Mouse (Mus musculus) central nervous system, embryonic 11.5 days (tissue): ENCODE results near the gene Rps6. TPM values are rescaled to one million over a fixed set of nuclear protein-coding genes. Genes with fewer than 3 reads are reported as not detected.

Source experiments
- polyA plus RNA-seq: library from polyadenylated mRNA; depleted of rRNA; stranded (reverse); fragments of >200 nt; gene quantifications from 2 replicates; pipeline ENCODE4 v1.2.3, GENCODE M21; 2012; rRNA removed

Gene Rps6
- polyA plus RNA-seq, result 2,420 and 2,581 TPM in 2 replicates

DNA sequence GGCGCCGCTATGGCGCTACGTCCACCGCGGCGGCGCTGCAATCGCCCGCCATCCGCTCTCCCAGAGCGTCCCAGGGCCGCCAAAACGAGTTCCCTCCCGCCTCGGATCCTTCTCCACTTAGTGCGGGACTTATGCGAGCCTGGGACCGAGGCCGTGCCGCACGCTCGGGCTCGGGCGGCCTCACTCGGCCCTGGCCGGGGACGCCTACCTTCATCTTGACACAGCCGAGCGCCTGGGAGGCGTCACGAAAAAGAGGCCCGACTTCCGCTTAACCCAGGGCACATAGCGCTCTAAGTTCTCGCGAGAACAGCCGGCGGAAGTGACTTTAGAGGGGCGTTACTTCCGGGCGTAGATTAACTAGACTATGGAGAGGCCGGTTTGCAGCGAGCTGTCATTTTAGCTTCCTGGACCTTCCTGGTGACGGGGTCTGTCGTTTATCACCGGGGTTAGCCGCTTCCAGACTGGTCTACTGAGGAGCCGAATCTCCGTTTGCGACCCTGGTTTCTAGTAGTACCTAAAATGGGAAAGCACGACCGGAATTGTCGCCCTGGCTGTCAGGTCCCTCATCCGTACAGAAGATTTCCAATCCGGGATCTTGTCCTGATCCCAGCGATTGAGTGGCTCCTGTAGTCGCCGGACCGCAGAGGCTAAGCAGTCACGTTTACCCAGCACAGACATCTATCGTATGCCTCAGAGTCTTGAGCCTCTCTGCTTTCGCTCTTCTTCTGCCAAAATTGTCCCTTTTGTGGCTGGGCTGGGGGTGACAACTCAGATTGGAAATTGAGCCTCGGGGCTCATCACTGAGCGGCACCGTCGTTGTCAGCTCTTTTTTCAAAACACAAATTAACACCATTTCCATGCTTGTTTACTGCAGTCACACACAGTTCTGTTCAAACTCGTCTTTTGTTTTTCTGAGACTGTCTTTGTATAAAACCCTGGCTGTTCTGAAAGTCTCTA is at the start of gene Rps6:
Gene Rps6 (minus strand): TSS at position 300 of the 957 bp plus-strand sequence.

DNA sequence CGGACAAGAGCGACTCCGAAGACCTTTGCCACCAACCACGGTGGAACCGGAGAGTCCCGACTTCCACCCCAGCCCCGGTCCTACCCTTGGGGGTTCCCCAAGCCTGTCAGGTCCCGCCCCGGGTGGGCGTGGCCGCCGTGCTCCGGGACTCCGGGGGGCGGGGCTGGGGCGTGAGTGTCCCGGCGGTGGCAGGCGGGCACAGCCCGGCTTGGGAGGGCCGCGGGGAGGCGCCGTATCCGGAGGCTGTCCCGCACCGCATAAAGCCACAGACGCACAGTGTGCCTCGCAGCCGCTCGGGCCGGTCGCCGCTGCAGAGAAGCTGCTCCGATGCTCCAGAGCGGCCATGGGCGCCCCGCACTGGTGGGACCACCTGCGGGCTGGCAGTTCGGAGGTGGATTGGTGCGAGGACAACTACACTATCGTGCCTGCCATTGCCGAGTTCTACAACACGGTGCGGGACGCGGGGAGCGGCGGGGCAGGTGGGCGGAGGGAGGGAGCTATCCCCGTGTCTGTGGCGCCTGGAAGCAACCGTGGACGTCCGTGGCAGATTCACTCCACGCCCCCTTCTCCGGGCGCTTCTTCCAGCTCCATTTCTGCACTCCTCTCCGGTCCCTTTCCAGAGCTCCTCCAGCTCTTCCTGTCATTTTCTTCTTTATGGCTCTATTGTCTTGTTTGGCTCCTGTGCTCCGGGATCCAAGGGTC is 17.1 kb upstream of the Rps6 start, which contains the start of gene Acer2:
Gene Acer2 (plus strand): TSS at position 251 of the 702 bp plus-strand sequence.

Other genes with a start within 250 kb of the Rps6 start
- 19.3 and 30.6 TPM in 2 replicates for gene Haus6, start 245.4 kb downstream of the Rps6 start, polyA plus RNA-seq
- gene Plin2, start 187.4 kb downstream of the Rps6 start, polyA plus RNA-seq, result 72.6 and 82.4 TPM in 2 replicates
- gene Dennd4c, start 108.9 kb downstream of the Rps6 start, polyA plus RNA-seq, result 6.7 and 10.1 TPM in 2 replicates
- gene Acer2, start 17.0 kb upstream of the Rps6 start, polyA plus RNA-seq, result 5.1 and 9.0 TPM in 2 replicates